Mouse (Mus musculus) hindbrain, embryonic 12.5 days (tissue): ENCODE data around the gene Olfr652. TPM values are rescaled to one million over a fixed set of nuclear protein-coding genes. Genes with fewer than 3 reads are reported as not detected.

Source experiments
- polyA plus RNA-seq: library from polyadenylated mRNA; unstranded; fragments of >200 nt; fragmentation: Nextera tagmentation; extraction: Ambion mirVana; gene quantifications from 2 replicates; pipeline ENCODE4 v1.2.1, GENCODE M21; 2016

Olfr652 gene
- polyA plus RNA-seq, 1 experiment from 2014 or later: not detected

Other genes starting within 250 kb of the Olfr652 start
- gene Trim12a, start 245.4 kb upstream of the Olfr652 start, polyA plus RNA-seq: 3.4 and 4.2 TPM in 2 replicates
- not detected in 2 replicates for gene Trim34b, start 231.4 kb upstream of the Olfr652 start, polyA plus RNA-seq
- gene Trim12c, start 207.5 kb upstream of the Olfr652 start, polyA plus RNA-seq: 1.0 and 1.3 TPM in 2 replicates
- gene Trim30b, start 191.0 kb upstream of the Olfr652 start, polyA plus RNA-seq: not detected in 2 replicates
- gene Trim30c, start 160.1 kb upstream of the Olfr652 start, polyA plus RNA-seq: not detected in 2 replicates
- gene Trim30a, start 95.7 kb upstream of the Olfr652 start, polyA plus RNA-seq: 0.69 and 1.3 TPM in 2 replicates
- gene Trim30d, start 53.1 kb upstream of the Olfr652 start, polyA plus RNA-seq: 0.12 and 0.25 TPM in 2 replicates
- not detected in 2 replicates for gene Olfr651, start 10.8 kb upstream of the Olfr652 start, polyA plus RNA-seq
- not detected in 2 replicates for gene Olfr653, start 16.4 kb downstream of the Olfr652 start, polyA plus RNA-seq
- not detected in 2 replicates for gene Olfr654, start 26.1 kb downstream of the Olfr652 start, polyA plus RNA-seq
- not detected in 2 replicates for gene Olfr655, start 40.9 kb downstream of the Olfr652 start, polyA plus RNA-seq
- gene Olfr656, start 53.1 kb downstream of the Olfr652 start, polyA plus RNA-seq: not detected in 2 replicates
- not detected in 2 replicates for gene Olfr657, start 63.9 kb downstream of the Olfr652 start, polyA plus RNA-seq
- gene Olfr658, start 86.4 kb downstream of the Olfr652 start, polyA plus RNA-seq: not detected in 2 replicates
- gene Olfr659, start 105.9 kb downstream of the Olfr652 start, polyA plus RNA-seq: not detected in 2 replicates
- gene Olfr661, start 125.6 kb downstream of the Olfr652 start, polyA plus RNA-seq: not detected in 2 replicates
- gene Usp17le, start 216.6 kb downstream of the Olfr652 start, polyA plus RNA-seq: not detected in 2 replicates